Mouse (Mus musculus) intestine, postnatal 0 days (tissue): ENCODE results near the gene Iqschfp. TPM values are rescaled to one million over a fixed set of nuclear protein-coding genes. Genes with fewer than 3 reads are reported as not detected.

Experiments used
- ATAC-seq: fragments of 200-750 bp; cut with Nextera tagmentation; 2 replicates; pipeline ENCODE4 v1.8.0; 2017; ENCODE audit warnings: mild to moderate bottlenecking, moderate TSS enrichment, moderate library complexity
- H3K27ac ChIP-seq: fragments of 300-500 bp; sonication (generic); 2 replicates; pipeline ENCODE4 v1.5.1; 2014; ENCODE audit warnings: mild to moderate bottlenecking, low read depth, low read length, moderate library complexity
- H3K27me3 ChIP-seq: fragments of 300-500 bp; sonication (generic); replicated peaks from 2 replicates; pipeline ENCODE4 v1.6.1; 2014; ENCODE audit warnings: low read length, mixed read lengths; ENCODE audit not compliant: control insufficient read depth, insufficient read depth
- H3K36me3 ChIP-seq: fragments of 300-500 bp; sonication (generic); 2 replicates; pipeline ENCODE4 v1.6.1; 2014; ENCODE audit warnings: mild to moderate bottlenecking, moderate library complexity; ENCODE audit not compliant: control insufficient read depth, insufficient read depth
- H3K4me1 ChIP-seq: fragments of 300-500 bp; sonication (generic); replicated peaks from 2 replicates; pipeline ENCODE4 v1.6.1; 2014; ENCODE audit warnings: antibody characterized with exemption, low read length, mixed read lengths; ENCODE audit not compliant: control insufficient read depth, insufficient read depth
- H3K4me2 ChIP-seq: fragments of 300-500 bp; sonication (generic); replicated peaks from 2 replicates; pipeline ENCODE4 v1.6.1; 2014; ENCODE audit warnings: low read depth, mild to moderate bottlenecking, moderate library complexity
- H3K4me3 ChIP-seq: fragments of 300-500 bp; sonication (generic); 2 replicates; pipeline ENCODE4 v1.5.1; 2014; ENCODE audit warnings: low read depth, low read length
- H3K9ac ChIP-seq: fragments of 300-500 bp; sonication (generic); 2 replicates; pipeline ENCODE4 v1.6.1; 2014; ENCODE audit warnings: mild to moderate bottlenecking, low read depth, low read length
- H3K9me3 ChIP-seq: fragments of 300-500 bp; sonication (generic); 2 replicates; pipeline ENCODE4 v1.6.1; 2016; ENCODE audit warnings: mixed run types; ENCODE audit not compliant: control insufficient read depth
- CTCF ChIP-seq: sonication (generic); IDR thresholded peaks from 2 replicates; pipeline ENCODE4 v1.5.1; 2016; ENCODE audit warnings: low read depth, mild to moderate bottlenecking, control low read depth, antibody characterized with exemption, moderate library complexity
- WGBS: fragments of 180-500 bp; shearing (Covaris S2); extraction: QIAGEN DNeasy Blood & Tissue Kit; methylation state at CpG from one replicate; pipeline ENCODE4 v1.1.7; 2014; 5-methylcytosine and 5-hydroxymethylcytosine counted together
- polyA plus RNA-seq: library from polyadenylated mRNA; unstranded; fragments of >200 nt; fragmentation: Nextera tagmentation; extraction: Ambion mirVana; gene quantifications from 2 replicates; pipeline ENCODE4 v1.2.1, GENCODE M21; 2015

Gene Iqschfp
- polyA plus RNA-seq, 1 experiment from 2014 or later, result 0.37 TPM

- WGBS, result 74% methylated on average over 1 of the region's 1 CpGs
- H3K9me3 ChIP-seq, result no peaks in the 10 kb centered on the region
- no peaks in the 10 kb centered on the region for H3K36me3 ChIP-seq
- no peak for TF ChIP-seq CTCF
- H3K4me1 ChIP-seq, result no peaks in the 10 kb centered on the region
- no peak for ATAC-seq
- H3K4me3 ChIP-seq, result no peak overlapping the region
- no peak overlapping the region for H3K27ac ChIP-seq
- H3K27me3 ChIP-seq, result no peaks in the 10 kb centered on the region
- no peak overlapping the region for H3K4me2 ChIP-seq
- H3K9ac ChIP-seq, result no peak overlapping the region
Observed at GRCm38 (mm10) chr3:68015786-68016185, 123.8 kb downstream of the Iqschfp start.

DNA sequence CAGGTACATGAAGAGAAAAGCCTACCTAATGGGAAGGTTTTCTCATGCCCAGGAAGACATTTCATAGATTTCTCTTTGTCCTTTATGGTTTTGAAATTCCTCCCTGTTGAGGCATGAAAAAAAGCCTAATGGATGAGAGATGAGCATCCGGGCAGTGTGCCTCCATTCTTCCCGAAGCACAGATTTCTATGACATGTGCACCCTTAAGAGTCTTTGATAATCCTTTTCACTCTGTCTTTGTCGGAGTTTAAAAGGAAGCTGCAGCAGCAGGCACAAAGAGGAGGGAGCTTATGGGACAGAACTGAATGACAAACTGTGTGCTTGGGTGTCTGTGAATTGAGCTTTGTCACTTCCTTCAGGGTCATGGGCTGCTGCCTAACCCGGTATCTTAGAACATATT lies 127.4 kb downstream of the Iqschfp start:
- no peak overlapping the region for H3K4me3 ChIP-seq
- no peaks in the 10 kb centered on the region for H3K36me3 ChIP-seq
- 74% methylated on average over 4 of the region's 4 CpGs for WGBS
- H3K27me3 ChIP-seq, result no peaks in the 10 kb centered on the region
- H3K9me3 ChIP-seq, result no peaks in the 10 kb centered on the region
- H3K9ac ChIP-seq, result no peak overlapping the region
- no peak overlapping the region for H3K27ac ChIP-seq
- no peak for ATAC-seq
- H3K4me1 ChIP-seq, result no peaks in the 10 kb centered on the region
- H3K4me2 ChIP-seq, result no peak overlapping the region
- no peak for TF ChIP-seq CTCF

GRCm38 (mm10) chr3:68036097-68036496 lies 144.1 kb downstream of the Iqschfp start:
- WGBS, result 59% methylated on average over 3 of the region's 3 CpGs
- no peak for ATAC-seq
- Histone ChIP-seq H3K27ac (no peak overlapping the region), H3K27me3 (no peaks in the 10 kb centered on the region), H3K4me1 (no peaks in the 10 kb centered on the region), H3K36me3 (no peaks in the 10 kb centered on the region), H3K4me2 (no peak overlapping the region), H3K9ac (no peak overlapping the region), H3K9me3 (no peaks in the 10 kb centered on the region), H3K4me3 (no peak overlapping the region)
- no peak for TF ChIP-seq CTCF

DNA sequence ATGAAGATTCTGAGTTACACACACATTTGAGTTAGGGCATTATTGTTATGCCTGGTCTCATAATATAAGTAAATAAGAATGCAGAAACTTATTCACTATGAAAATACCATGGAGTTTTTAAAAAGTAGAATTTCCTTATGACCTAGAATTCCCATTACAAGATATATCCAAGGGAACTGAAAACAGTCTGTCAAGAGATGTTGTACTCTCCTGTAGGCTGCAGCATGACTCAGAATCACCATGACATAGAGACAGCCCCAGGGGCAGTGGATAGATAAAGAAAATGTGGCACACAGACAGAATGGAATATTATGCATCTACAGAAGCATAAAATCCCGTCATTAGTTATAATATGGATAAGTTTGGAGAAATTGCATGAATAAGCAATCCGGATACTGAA lies 150.9 kb downstream of the Iqschfp start:
- Histone ChIP-seq H3K27ac (no peak overlapping the region), H3K4me2 (no peak overlapping the region), H3K9me3 (no peaks in the 10 kb centered on the region), H3K27me3 (no peaks in the 10 kb centered on the region), H3K9ac (no peak overlapping the region), H3K36me3 (no peaks in the 10 kb centered on the region), H3K4me3 (no peak overlapping the region), H3K4me1 (no peaks in the 10 kb centered on the region)
- ATAC-seq, result no peak
- WGBS, result 88% methylated on average over 2 of the region's 2 CpGs
- no peak for TF ChIP-seq CTCF

- no peaks in the 10 kb centered on the region for H3K36me3 ChIP-seq
- no peak overlapping the region for H3K9ac ChIP-seq
- H3K4me3 ChIP-seq, result no peak overlapping the region
- no peaks in the 10 kb centered on the region for H3K9me3 ChIP-seq
- WGBS, result 48% methylated on average over 9 of the region's 9 CpGs
- no peaks in the 10 kb centered on the region for H3K27me3 ChIP-seq
- TF ChIP-seq CTCF, result peak; percentile 89
- H3K27ac ChIP-seq, result no peak overlapping the region
- ATAC-seq, result no peak
- no peak overlapping the region for H3K4me2 ChIP-seq
- no peaks in the 10 kb centered on the region for H3K4me1 ChIP-seq
Observed at GRCm38 (mm10) chr3:68045475-68046416, 153.7 kb downstream of the Iqschfp start.

DNA sequence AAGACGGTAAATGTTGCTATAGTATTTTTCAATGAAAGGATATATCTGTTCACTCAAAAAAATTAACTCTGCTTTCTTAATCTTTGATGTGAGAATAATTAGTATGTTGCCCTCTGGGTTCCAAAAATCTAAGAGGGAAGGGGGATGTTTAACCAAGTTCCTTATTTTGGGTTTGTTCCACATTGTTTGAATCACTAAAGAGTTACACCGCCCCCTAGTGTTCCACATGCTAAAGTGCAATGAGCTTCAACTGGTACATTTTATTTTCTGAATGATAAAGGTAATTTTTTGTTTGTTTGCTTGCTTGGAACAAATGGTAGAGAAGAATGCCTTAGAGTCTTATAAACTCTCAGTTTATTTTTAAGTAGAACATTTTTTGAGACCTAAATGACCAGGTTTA lies 161.5 kb downstream of the Iqschfp start:
- Histone ChIP-seq H3K9me3 (no peaks in the 10 kb centered on the region), H3K9ac (no peak overlapping the region), H3K4me3 (no peak overlapping the region), H3K36me3 (no peaks in the 10 kb centered on the region), H3K4me2 (no peak overlapping the region), H3K27ac (no peak overlapping the region), H3K27me3 (no peaks in the 10 kb centered on the region), H3K4me1 (no peaks in the 10 kb centered on the region)
- TF ChIP-seq CTCF, result peak; percentile 72
- ATAC-seq, result no peak
- 50% methylated on average over 2 of the region's 2 CpGs for WGBS
